Mouse (Mus musculus): Measurements from ENCODE around the gene Atp11a.

GRCm38 (mm10) chr8:12757231-12757940 is 572 bp downstream of the Atp11a start:
- TF ChIP-seq POLR2A (IDR thresholded peaks at IDR 0.05; ENCODE audit: low read depth, low read length) (no peak), CTCF (IDR thresholded peaks at IDR 0.05; ENCODE audit: extremely low read depth, insufficient read length, insufficient replicate concordance, low read depth, low read length) (no peak)

All from small intestine, adult 2 months (tissue).